Comparison of ENCODE assay signal across 8 mouse cellular contexts in the genomic region with DNA sequence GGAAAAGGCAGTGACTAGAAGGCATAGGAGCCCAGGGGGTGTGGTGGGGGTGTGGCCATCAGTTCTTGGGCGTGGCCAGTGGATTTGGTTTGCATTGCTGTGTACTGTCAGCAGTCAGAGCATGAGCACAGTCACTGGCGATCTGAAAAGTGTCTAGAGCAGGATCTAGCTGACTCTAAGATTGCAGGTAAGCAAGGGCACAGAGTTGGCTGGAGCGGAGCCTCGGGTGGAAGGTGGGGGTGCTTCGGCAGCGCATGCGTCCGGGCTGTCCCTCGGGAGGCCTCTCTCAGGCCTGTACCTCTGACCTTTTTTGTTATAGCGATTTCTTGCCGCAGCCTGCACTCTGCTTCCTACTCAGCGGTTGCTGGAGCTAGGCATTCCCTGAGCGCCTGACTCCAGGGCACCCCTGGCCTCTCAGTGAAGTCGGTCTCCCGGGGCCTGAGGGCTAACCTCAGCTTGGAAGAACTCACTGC. TPM values are rescaled to one million over a fixed set of nuclear protein-coding genes. Genes with fewer than 3 reads are reported as not detected.
A peak's percentile ranks its signal among the peaks of the same experiment; 100 is the strongest.
DNase-seq lines count a peak whose midpoint lies in the region; ATAC-seq lines count a peak whose summit lies in the region.

A gene (plus strand): TSS at position 61 of the 473 bp plus-strand sequence.

- peak within 1 kb of the TSS; percentile 89 for H3K27ac ChIP-seq in hindbrain, embryonic 10.5 days
- H3K27ac ChIP-seq in lung, embryonic 16.5 days (ENCODE audit: low read length): peak within 1 kb of the TSS; percentile 68

- H3K9ac ChIP-seq in lung, embryonic 16.5 days (ENCODE audit: low read length): peak within 1 kb of the TSS; percentile 68

- H3K27me3 ChIP-seq in hindbrain, embryonic 10.5 days (ENCODE audit: insufficient read depth, poor library complexity, severe bottlenecking): no peaks in the 10 kb centered on the region
- H3K27me3 ChIP-seq in lung, embryonic 16.5 days (ENCODE audit: control insufficient read depth, insufficient read depth, low read depth, low read length): no peaks in the 10 kb centered on the region

- H3K4me1 ChIP-seq in hindbrain, embryonic 10.5 days (replicated peaks): peaks cover 31% of the 10 kb centered on the region
- H3K4me1 ChIP-seq in lung, embryonic 16.5 days (replicated peaks; ENCODE audit: control insufficient read depth, insufficient read depth, low read length): 0 out of 2 replicates have a peak, but pooled peaks cover 8% of the 10 kb centered on the region

- H3K4me2 ChIP-seq in lung, embryonic 16.5 days (ENCODE audit: low read depth, low read length): peak within 1 kb of the TSS; percentile 68

- WGBS in hindbrain, embryonic 10.5 days: 3% methylated on average over 15 of the region's 15 CpGs
- 4% methylated on average over 15 of the region's 15 CpGs for WGBS in lung, embryonic 16.5 days

- H3K4me3 ChIP-seq in hindbrain, embryonic 10.5 days: peak within 1 kb of the TSS; percentile 54
- peak within 1 kb of the TSS; percentile 60 for H3K4me3 ChIP-seq in lung, embryonic 16.5 days (ENCODE audit: low read length)

- no peaks in the 10 kb centered on the region for H3K36me3 ChIP-seq in hindbrain, embryonic 10.5 days
- no peaks in the 10 kb centered on the region for H3K36me3 ChIP-seq in lung, embryonic 16.5 days (ENCODE audit: control insufficient read depth, insufficient read depth, low read length)

- peak; percentile 87 for DNase-seq in NIH3T3 (ENCODE audit: low read depth)
- DNase-seq in cerebellum, postnatal 10 days: peak; percentile 65 to 74
- peak; percentile 18 to 35 for DNase-seq in frontal cortex, postnatal 10 days (ENCODE audit: low spot score in 2 of 2)
- DNase-seq in hindbrain, embryonic 10.5 days (ENCODE audit: low spot score): peak; percentile 80
- DNase-seq in layer of hippocampus, adult 9-11 months: peak; percentile 53
- DNase-seq in ovary, postnatal 36 days (ENCODE audit: low spot score): peak; percentile 76
- DNase-seq in thymus, postnatal 25 days: peak; percentile 44

- peak; percentile 97 for ATAC-seq in lung, embryonic 16.5 days (ENCODE audit: low read depth)

- H3K9me3 ChIP-seq in hindbrain, embryonic 10.5 days: no peaks in the 10 kb centered on the region
- H3K9me3 ChIP-seq in lung, embryonic 16.5 days (ENCODE audit: control insufficient read depth, low read length): no peaks in the 10 kb centered on the region

RNA-seq across cellular contexts. Expression of the gene that starts here (rescaled TPM):
- polyA plus RNA-seq in hindbrain, embryonic 10.5 days (2016; fragmentation: Nextera tagmentation; extraction: Ambion mirVana): 26.4 and 30.1 TPM in 2 replicates
- polyA plus RNA-seq in lung, embryonic 16.5 days (2015; fragmentation: Nextera tagmentation; extraction: Ambion mirVana): 27.8 and 28.3 TPM in 2 replicates

Comparison
In these comparisons a context has a peak if more than half of its experiments do, and no peak if none do; other contexts are left out.
1. Peak in every context shown above with its lines: DNase-seq, ATAC-seq, H3K4me3 ChIP-seq and H3K27ac ChIP-seq.
2. DNase-seq: peak in every context shown above with its lines; median percentile 87 in NIH3T3; 80 in hindbrain, embryonic 10.5 days; 76 in ovary, postnatal 36 days; 70 in cerebellum, postnatal 10 days; 53 in layer of hippocampus, adult 9-11 months; 44 in thymus, postnatal 25 days; 26 in frontal cortex, postnatal 10 days.